Mouse (Mus musculus) intestine, embryonic 16.5 days (tissue): ENCODE data around the gene Nmu. TPM values are rescaled to one million over a fixed set of nuclear protein-coding genes. Genes with fewer than 3 reads are reported as not detected.

Experiments
- ATAC-seq: fragments of 200-750 bp; cut with Nextera tagmentation; 2 replicates; pipeline ENCODE4 v1.8.0; 2017; ENCODE audit warnings: moderate TSS enrichment, moderate library complexity
- H3K27ac ChIP-seq: fragments of 300-500 bp; sonication (generic); 2 replicates; pipeline ENCODE4 v1.5.1; 2014; ENCODE audit warnings: mild to moderate bottlenecking, low read length
- H3K27me3 ChIP-seq: fragments of 300-500 bp; sonication (generic); replicated peaks from 2 replicates; pipeline ENCODE4 v1.6.1; 2014; ENCODE audit warnings: low read length, control low read depth, mixed read lengths; ENCODE audit not compliant: control insufficient read depth, insufficient read depth
- H3K36me3 ChIP-seq: fragments of 300-500 bp; sonication (generic); 2 replicates; pipeline ENCODE4 v1.6.1; 2014; ENCODE audit warnings: low read length, control low read depth; ENCODE audit not compliant: control insufficient read depth, insufficient read depth
- H3K4me1 ChIP-seq: fragments of 300-500 bp; sonication (generic); 2 replicates; pipeline ENCODE4 v1.6.1; 2014; ENCODE audit warnings: low read length, control low read depth, mixed read lengths; ENCODE audit not compliant: control insufficient read depth, insufficient read depth
- H3K4me2 ChIP-seq: fragments of 300-500 bp; sonication (generic); 2 replicates; pipeline ENCODE4 v1.6.1; 2014; ENCODE audit warnings: low read depth, low read length, control low read depth
- H3K4me3 ChIP-seq: fragments of 300-500 bp; sonication (generic); 2 replicates; pipeline ENCODE4 v1.5.1; 2014; ENCODE audit warnings: mild to moderate bottlenecking, low read length
- H3K9ac ChIP-seq: fragments of 300-500 bp; sonication (generic); 2 replicates; pipeline ENCODE4 v1.6.1; 2014; ENCODE audit warnings: low read depth, low read length
- H3K9me3 ChIP-seq: fragments of 300-500 bp; sonication (generic); 2 replicates; pipeline ENCODE4 v1.6.1; 2016; ENCODE audit warnings: low read length, control low read depth; ENCODE audit not compliant: control insufficient read depth
- WGBS: fragments of 180-500 bp; shearing (Covaris S2); extraction: QIAGEN DNeasy Blood & Tissue Kit; methylation state at CpG from one replicate; pipeline ENCODE4 v1.1.7; 2014; 5-methylcytosine and 5-hydroxymethylcytosine counted together
- polyA plus RNA-seq: library from polyadenylated mRNA; unstranded; fragments of >200 nt; fragmentation: Nextera tagmentation; extraction: Ambion mirVana; gene quantifications from 2 replicates; pipeline ENCODE4 v1.2.1, GENCODE M21; 2015

Gene Nmu
- 0.27 and 0.34 TPM in 2 replicates for polyA plus RNA-seq

DNA sequence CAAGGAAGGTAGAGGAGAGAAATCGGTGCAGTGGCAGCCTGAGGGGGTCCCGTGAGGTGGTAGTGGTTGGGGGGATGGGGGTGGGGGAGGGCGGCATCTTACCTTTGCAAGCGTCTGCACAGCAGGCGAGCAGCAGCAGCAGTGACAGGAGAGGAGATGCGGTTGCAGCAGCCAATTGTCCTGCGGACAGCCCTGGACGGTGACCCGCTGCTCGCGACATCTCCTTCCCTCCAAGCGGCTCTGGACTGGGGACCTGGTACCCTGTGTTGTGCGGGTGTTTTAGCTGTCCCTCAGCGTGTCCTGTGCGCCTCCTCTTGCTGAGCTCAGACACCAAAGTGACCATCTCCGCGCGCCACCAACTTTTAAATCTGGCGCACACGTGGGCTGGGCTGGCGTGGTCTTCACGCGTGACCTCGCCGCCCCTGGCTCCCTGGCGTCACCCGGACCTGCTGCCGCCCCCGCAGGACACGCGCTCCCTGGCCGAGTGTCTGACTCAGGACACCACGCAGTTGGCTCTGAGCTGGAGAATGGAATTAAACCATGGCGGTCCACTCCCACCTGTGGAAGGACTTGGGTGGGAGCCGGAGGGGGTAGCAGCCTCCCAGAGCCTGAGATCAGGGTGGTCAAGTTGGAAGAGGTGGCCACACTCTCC is at the start of gene Nmu:
Gene Nmu (minus strand): TSS at position 336 of the 652 bp plus-strand sequence.
- H3K4me1 ChIP-seq = peaks cover 7% of the 10 kb centered on the region
- peak within 1 kb of the TSS; percentile 57 for H3K9ac ChIP-seq
- H3K4me3 ChIP-seq = peak within 1 kb of the TSS; percentile 39
- H3K36me3 ChIP-seq = no peaks in the 10 kb centered on the region
- WGBS = 6% methylated on average over 35 of the region's 35 CpGs
- H3K27ac ChIP-seq = no peak within 1 kb of the TSS
- peak within 1 kb of the TSS; percentile 68 for H3K4me2 ChIP-seq
- H3K9me3 ChIP-seq = no peaks in the 10 kb centered on the region
- H3K27me3 ChIP-seq = 0 out of 2 replicates have a peak, but pooled peaks cover 10% of the 10 kb centered on the region
- no peak for ATAC-seq

DNA sequence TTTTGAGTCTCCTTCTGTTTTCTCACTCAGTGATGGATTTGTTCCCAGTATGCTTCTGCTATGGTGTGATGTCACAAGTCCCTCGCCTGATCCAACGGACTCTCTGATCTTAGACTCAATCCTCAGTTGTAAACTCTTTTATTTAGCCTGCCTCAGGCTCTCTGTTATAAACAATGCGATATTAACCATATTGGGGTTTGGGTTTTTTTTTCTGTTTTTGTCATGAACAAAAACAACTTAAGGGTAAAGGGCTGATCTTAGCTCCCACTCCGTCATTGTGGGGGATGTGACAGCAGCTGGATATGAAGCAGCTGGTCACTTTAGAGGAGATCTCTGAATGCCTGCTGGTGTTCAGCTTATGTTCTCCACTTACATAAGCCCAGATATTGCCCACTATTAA is 48.1 kb upstream of the Nmu start:
- no peak for ATAC-seq
- no peaks in the 10 kb centered on the region for H3K36me3 ChIP-seq
- WGBS = 59% methylated on average over 4 of the region's 4 CpGs
- no peak overlapping the region for H3K4me3 ChIP-seq
- no peak overlapping the region for H3K4me2 ChIP-seq
- no peak overlapping the region for H3K9ac ChIP-seq
- H3K9me3 ChIP-seq = no peaks in the 10 kb centered on the region
- no peak overlapping the region for H3K27ac ChIP-seq
- H3K4me1 ChIP-seq = no peaks in the 10 kb centered on the region
- H3K27me3 ChIP-seq = no peaks in the 10 kb centered on the region

DNA sequence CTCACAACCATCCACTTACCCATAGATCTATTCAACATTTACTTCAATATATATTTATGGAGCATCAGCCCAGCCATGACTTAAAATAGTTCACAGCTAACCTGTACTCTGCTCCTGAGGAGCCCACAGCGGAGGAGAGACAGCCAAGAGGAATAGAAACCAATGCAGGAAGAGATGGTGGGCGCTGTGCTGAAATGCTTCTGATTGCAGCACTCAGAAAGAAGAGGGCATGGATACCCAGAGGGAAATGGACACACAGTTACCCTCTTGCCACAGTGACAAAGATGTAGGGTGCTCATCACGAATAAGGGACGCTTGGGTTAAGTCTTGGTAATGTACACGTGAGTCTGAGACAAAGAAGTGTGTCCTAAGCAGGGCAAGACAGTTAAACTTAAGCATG is 30.8 kb upstream of the Nmu start:
- ATAC-seq = no peak
- Histone ChIP-seq H3K4me1 (no peaks in the 10 kb centered on the region; the same call in 1 of the 2 replicates), H3K27me3 (no peaks in the 10 kb centered on the region), H3K36me3 (no peaks in the 10 kb centered on the region), H3K9me3 (no peaks in the 10 kb centered on the region), H3K27ac (no peak overlapping the region), H3K4me2 (no peak overlapping the region), H3K4me3 (no peak overlapping the region), H3K9ac (no peak overlapping the region)
- 90% methylated on average over 5 of the region's 5 CpGs for WGBS

DNA sequence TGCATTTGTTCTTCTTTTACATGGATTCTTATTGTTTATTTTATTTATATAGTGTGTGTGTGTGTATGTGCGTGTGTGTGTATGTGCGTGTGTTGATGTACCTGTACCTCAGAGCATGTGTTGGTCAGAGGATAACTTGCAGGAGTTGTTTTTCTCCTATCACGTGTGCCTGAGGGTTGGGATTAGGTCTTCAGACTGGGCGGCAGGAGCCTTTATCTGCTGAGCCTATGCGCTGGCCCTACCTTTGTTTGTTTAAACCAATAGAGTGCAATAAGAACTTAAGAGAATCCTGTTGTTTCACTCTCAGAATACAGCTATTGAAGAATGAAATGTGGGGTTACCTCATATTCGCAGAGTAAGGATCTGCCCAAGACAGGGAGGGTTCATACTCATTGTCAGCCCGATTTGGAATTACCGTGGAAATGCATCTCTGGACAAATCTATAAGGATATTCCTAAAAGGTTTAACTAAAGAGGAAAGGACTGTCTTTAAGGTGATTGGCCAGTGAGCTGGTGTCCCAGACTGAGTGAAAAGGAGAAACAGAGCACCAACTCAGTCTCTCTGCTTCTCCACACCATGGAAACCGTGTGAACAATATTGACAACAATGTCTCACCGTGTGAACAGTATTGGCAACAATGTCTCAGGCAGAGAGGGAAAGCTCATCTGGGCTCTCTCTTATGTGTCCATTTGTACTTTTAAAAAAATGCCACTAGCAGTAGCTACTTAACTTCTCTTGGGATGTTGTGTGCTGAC is 25.6 kb upstream of the Nmu start:
- WGBS = 60% methylated on average over 10 of the region's 10 CpGs
- H3K9me3 ChIP-seq = no peaks in the 10 kb centered on the region
- peak; percentile 94 for ATAC-seq
- H3K27ac ChIP-seq = peak overlapping the region; percentile 67
- no peak overlapping the region for H3K4me2 ChIP-seq
- H3K9ac ChIP-seq = no peak overlapping the region
- no peaks in the 10 kb centered on the region; the same call in 1 of the 2 replicates for H3K4me1 ChIP-seq
- H3K27me3 ChIP-seq = no peaks in the 10 kb centered on the region
- no peaks in the 10 kb centered on the region for H3K36me3 ChIP-seq
- H3K4me3 ChIP-seq = no peak overlapping the region

DNA sequence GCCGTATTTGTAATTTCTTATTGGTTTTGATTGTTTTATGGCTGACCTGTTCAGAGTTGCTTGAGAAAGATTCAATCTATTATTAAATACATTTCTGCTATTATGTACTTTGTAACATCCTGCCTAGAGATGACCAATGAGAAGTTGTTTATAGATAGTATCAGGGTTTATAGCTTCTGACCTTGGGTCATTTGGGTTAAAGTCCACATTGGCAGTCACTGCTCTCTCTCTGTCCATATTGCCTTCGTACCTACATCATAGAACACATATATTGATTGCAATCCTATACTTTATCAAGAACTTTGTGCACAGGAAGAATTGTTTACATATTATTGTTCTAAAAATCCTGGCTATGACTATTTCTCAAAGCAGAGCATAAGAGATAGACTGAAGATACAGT is 24.9 kb upstream of the Nmu start:
- H3K36me3 ChIP-seq = no peaks in the 10 kb centered on the region
- H3K4me1 ChIP-seq = no peaks in the 10 kb centered on the region; the same call in 1 of the 2 replicates
- peak; percentile 85 for ATAC-seq
- no peak overlapping the region for H3K4me3 ChIP-seq
- H3K4me2 ChIP-seq = no peak overlapping the region
- no peak overlapping the region for H3K27ac ChIP-seq
- WGBS = 51% methylated on average over 2 of the region's 2 CpGs
- H3K9me3 ChIP-seq = no peaks in the 10 kb centered on the region
- H3K9ac ChIP-seq = no peak overlapping the region
- H3K27me3 ChIP-seq = no peaks in the 10 kb centered on the region

DNA sequence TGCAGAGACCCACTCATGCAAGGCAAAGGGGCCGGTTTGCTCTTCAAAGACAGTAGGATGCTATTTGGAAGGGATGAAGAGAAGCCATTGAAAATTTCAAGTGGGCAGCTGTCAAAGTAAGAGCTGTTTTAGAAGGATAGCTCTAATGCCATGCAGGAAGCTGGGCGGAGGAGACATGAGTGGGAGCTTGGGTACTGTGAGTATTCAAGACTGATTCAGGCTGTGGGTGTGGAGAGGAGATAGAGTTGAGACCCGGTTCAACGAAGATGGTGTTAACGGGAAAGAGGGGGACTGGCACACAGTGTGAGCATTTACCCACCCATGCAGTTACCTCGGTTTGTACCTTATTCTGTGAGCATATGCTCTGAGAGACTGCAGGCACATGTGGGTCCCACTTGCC is 20.1 kb upstream of the Nmu start:
- Histone ChIP-seq H3K4me1 (no peaks in the 10 kb centered on the region), H3K4me3 (no peak overlapping the region), H3K9me3 (no peaks in the 10 kb centered on the region), H3K36me3 (no peaks in the 10 kb centered on the region), H3K27ac (no peak overlapping the region), H3K4me2 (no peak overlapping the region), H3K9ac (no peak overlapping the region), H3K27me3 (no peaks in the 10 kb centered on the region)
- WGBS = 82% methylated on average over 6 of the region's 6 CpGs
- no peak for ATAC-seq

DNA sequence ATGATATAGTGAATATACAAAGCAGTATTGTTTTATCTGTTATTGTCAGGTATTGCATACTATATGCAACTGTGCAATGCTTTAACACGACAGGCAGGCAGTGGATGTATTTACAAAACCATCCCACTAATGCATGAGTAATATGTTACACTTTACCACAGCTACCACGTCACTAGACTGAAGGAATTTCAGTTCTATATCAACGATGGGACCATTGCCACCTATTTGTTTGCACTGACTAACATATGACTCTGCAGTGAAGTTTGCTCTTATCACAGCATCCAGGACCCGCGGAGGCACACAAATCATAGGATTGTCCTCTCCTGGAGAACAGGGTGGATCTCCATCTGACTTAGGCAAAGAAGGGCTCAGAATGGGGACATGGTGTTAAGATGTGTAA is 18.2 kb upstream of the Nmu start:
- H3K27me3 ChIP-seq = no peaks in the 10 kb centered on the region
- H3K4me2 ChIP-seq = no peak overlapping the region
- H3K4me3 ChIP-seq = no peak overlapping the region
- no peak overlapping the region for H3K27ac ChIP-seq
- H3K36me3 ChIP-seq = no peaks in the 10 kb centered on the region
- H3K4me1 ChIP-seq = no peaks in the 10 kb centered on the region
- ATAC-seq = no peak
- no peaks in the 10 kb centered on the region for H3K9me3 ChIP-seq
- WGBS = 73% methylated on average over 5 of the region's 5 CpGs
- no peak overlapping the region for H3K9ac ChIP-seq

DNA sequence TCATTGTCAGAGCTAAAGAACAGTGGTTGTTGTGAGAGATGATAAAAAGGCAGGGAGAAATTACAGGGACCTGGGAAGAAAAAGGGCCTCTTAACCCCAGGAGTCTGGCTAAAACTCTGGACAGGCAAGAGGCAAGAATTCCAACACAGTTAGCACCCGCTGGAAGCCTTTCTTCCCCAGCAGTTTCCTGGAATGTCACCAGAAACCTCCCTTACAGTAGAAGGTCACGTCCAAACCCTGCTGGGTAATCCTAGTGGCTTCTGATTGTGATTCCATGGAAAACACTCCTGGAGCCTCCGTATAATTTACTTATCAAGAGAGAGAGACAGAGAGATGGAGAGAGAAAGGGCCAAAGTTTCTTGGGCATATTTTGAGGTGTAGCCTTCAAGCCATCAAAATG is 15.6 kb upstream of the Nmu start:
- H3K9ac ChIP-seq = no peak overlapping the region
- no peak overlapping the region for H3K4me2 ChIP-seq
- H3K4me1 ChIP-seq = no peaks in the 10 kb centered on the region
- H3K27me3 ChIP-seq = no peaks in the 10 kb centered on the region
- H3K36me3 ChIP-seq = no peaks in the 10 kb centered on the region
- H3K4me3 ChIP-seq = no peak overlapping the region
- no peak overlapping the region for H3K27ac ChIP-seq
- ATAC-seq = no peak
- 49% methylated on average over 3 of the region's 3 CpGs for WGBS
- H3K9me3 ChIP-seq = no peaks in the 10 kb centered on the region

DNA sequence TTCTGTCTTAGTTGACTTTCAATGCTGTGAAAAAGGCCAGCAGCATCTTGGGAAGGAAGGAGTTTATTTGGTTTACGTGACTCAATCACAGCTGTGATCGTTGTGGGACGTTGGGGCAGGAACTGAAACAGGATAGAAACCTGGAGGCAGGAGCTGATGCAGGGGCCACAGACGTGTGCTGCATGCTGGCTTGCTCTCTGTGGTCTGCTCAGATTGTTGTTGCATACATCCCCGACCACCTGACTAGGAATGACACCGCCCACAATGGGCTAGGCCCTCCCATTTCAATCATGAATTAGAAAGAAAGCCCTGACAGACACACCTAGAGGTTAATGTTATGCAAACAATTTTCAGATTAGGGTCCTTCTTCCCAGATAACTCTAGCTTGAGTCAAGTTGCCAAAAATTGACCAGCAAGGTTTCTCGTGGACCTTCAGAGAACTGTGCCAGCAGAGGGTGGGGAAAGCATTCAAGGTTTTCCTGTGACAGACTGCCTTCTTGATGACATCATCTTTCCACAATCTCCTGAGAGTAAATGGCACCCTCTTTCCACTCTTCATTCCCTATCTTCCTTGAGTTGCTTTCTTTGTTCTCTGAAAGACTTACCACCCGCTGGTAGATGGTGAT is 5.7 kb upstream of the Nmu start:
- WGBS = 72% methylated on average over 8 of the region's 8 CpGs
- Histone ChIP-seq H3K4me2 (no peak overlapping the region), H3K4me3 (no peak overlapping the region), H3K9ac (no peak overlapping the region), H3K27ac (no peak overlapping the region), H3K9me3 (no peaks in the 10 kb centered on the region), H3K4me1 (no peaks in the 10 kb centered on the region), H3K27me3 (no peaks in the 10 kb centered on the region), H3K36me3 (no peaks in the 10 kb centered on the region)
- ATAC-seq = no peak
